Mouse (Mus musculus) neural tube, embryonic 14.5 days (tissue): Measurements from ENCODE around the gene Rasgrp4. TPM values are rescaled to one million over a fixed set of nuclear protein-coding genes. Genes with fewer than 3 reads are reported as not detected.

Experiments
- ATAC-seq: fragments of 200-750 bp; cut with Nextera tagmentation; 2 replicates; pipeline ENCODE4 v1.8.0; 2017; ENCODE audit warnings: low read depth, mild to moderate bottlenecking, moderate TSS enrichment, moderate library complexity
- H3K27ac ChIP-seq: fragments of 300-500 bp; sonication (generic); 2 replicates; pipeline ENCODE4 v1.5.1; 2014; ENCODE audit warnings: low read depth, mild to moderate bottlenecking, control low read depth, low read length, moderate library complexity, mixed read lengths
- H3K27me3 ChIP-seq: fragments of 300-500 bp; sonication (generic); 2 replicates; pipeline ENCODE4 v1.6.1; 2014; ENCODE audit warnings: low read length; ENCODE audit not compliant: control insufficient read depth, insufficient read depth
- H3K36me3 ChIP-seq: fragments of 300-500 bp; sonication (generic); 2 replicates; pipeline ENCODE4 v1.6.1; 2014; ENCODE audit warnings: low read length, mixed read lengths; ENCODE audit not compliant: control insufficient read depth, insufficient read depth
- H3K4me1 ChIP-seq: fragments of 300-500 bp; sonication (generic); 2 replicates; pipeline ENCODE4 v1.6.1; 2014; ENCODE audit warnings: low read length; ENCODE audit not compliant: control insufficient read depth, insufficient read depth
- H3K4me2 ChIP-seq: fragments of 300-500 bp; sonication (generic); 2 replicates; pipeline ENCODE4 v1.6.1; 2014; ENCODE audit warnings: mild to moderate bottlenecking, low read depth, low read length, control low read depth
- H3K4me3 ChIP-seq: fragments of 300-500 bp; sonication (generic); 2 replicates; pipeline ENCODE4 v1.5.1; 2014; ENCODE audit warnings: low read depth, low read length, control low read depth, mixed read lengths
- H3K9ac ChIP-seq: fragments of 300-500 bp; sonication (generic); replicated peaks from 2 replicates; pipeline ENCODE4 v1.6.1; 2014; ENCODE audit warnings: low read depth, mild to moderate bottlenecking, control low read depth, low read length, mixed read lengths
- H3K9me3 ChIP-seq: fragments of 300-500 bp; sonication (generic); 2 replicates; pipeline ENCODE4 v1.6.1; 2016; ENCODE audit warnings: low read length; ENCODE audit not compliant: control insufficient read depth
- WGBS: fragments of 180-500 bp; shearing (Covaris S2); extraction: QIAGEN DNeasy Blood & Tissue Kit; methylation state at CpG from one replicate; pipeline ENCODE4 v1.1.7; 2014; 5-methylcytosine and 5-hydroxymethylcytosine counted together
- polyA plus RNA-seq: library from polyadenylated mRNA; unstranded; fragments of >200 nt; fragmentation: Nextera tagmentation; extraction: Ambion mirVana; gene quantifications from 2 replicates; pipeline ENCODE4 v1.2.1, GENCODE M21; 2014

Rasgrp4 gene
- polyA plus RNA-seq, 1 experiment from 2014 or later = 0.51 TPM

GRCm38 (mm10) chr7:29141416-29141815 is 6.8 kb downstream of the Rasgrp4 start:
- Histone ChIP-seq H3K4me2 (no peak overlapping the region), H3K4me1 (no peaks in the 10 kb centered on the region), H3K9me3 (no peaks in the 10 kb centered on the region), H3K27me3 (no peaks in the 10 kb centered on the region), H3K9ac (no peak overlapping the region), H3K27ac (no peak overlapping the region), H3K36me3 (no peaks in the 10 kb centered on the region), H3K4me3 (no peak overlapping the region)
- ATAC-seq = no peak
- 86% methylated on average over 8 of the region's 8 CpGs for WGBS

GRCm38 (mm10) chr7:29144006-29144405 is 9.4 kb downstream of the Rasgrp4 start:
- Histone ChIP-seq H3K36me3 (no peaks in the 10 kb centered on the region), H3K4me1 (no peaks in the 10 kb centered on the region), H3K9ac (no peak overlapping the region), H3K27ac (no peak overlapping the region), H3K27me3 (no peaks in the 10 kb centered on the region), H3K4me2 (no peak overlapping the region), H3K4me3 (no peak overlapping the region), H3K9me3 (no peaks in the 10 kb centered on the region)
- 96% methylated on average over 4 of the region's 4 CpGs for WGBS
- no peak for ATAC-seq

- H3K4me2 ChIP-seq = no peak overlapping the region
Measured at GRCm38 (mm10) chr7:29146625-29147367, 12.1 kb downstream of the Rasgrp4 start.

GRCm38 (mm10) chr7:29148771-29149170 is 14.1 kb downstream of the Rasgrp4 start:
- no peaks in the 10 kb centered on the region for H3K36me3 ChIP-seq
- H3K27me3 ChIP-seq = no peaks in the 10 kb centered on the region
- no peaks in the 10 kb centered on the region for H3K4me1 ChIP-seq
- H3K9ac ChIP-seq = no peak overlapping the region
- WGBS = 94% methylated on average over 15 of the region's 15 CpGs
- H3K4me2 ChIP-seq = no peak overlapping the region
- no peak overlapping the region for H3K4me3 ChIP-seq
- no peaks in the 10 kb centered on the region for H3K9me3 ChIP-seq
- no peak for ATAC-seq
- no peak overlapping the region for H3K27ac ChIP-seq

More at GRCm38 (mm10) chr7:29146625-29147367, 12.1 kb downstream of the Rasgrp4 start:
- H3K27me3 ChIP-seq = no peaks in the 10 kb centered on the region
- no peaks in the 10 kb centered on the region for H3K36me3 ChIP-seq
- no peaks in the 10 kb centered on the region for H3K4me1 ChIP-seq
- ATAC-seq = no peak
- no peaks in the 10 kb centered on the region for H3K9me3 ChIP-seq
- H3K9ac ChIP-seq = no peak overlapping the region
- no peak overlapping the region for H3K27ac ChIP-seq
- H3K4me3 ChIP-seq = no peak overlapping the region
- WGBS = 91% methylated on average over 7 of the region's 7 CpGs

GRCm38 (mm10) chr7:29151486-29151885 is 16.8 kb downstream of the Rasgrp4 start:
- WGBS = 69% methylated on average over 10 of the region's 10 CpGs
- Histone ChIP-seq H3K36me3 (no peaks in the 10 kb centered on the region), H3K27me3 (no peaks in the 10 kb centered on the region), H3K27ac (no peak overlapping the region), H3K4me3 (no peak overlapping the region), H3K4me1 (0 out of 2 replicates have a peak, but pooled peaks cover 4% of the 10 kb centered on the region), H3K9ac (no peak overlapping the region), H3K4me2 (no peak overlapping the region), H3K9me3 (no peaks in the 10 kb centered on the region)
- no peak for ATAC-seq

- H3K36me3 ChIP-seq = no peaks in the 10 kb centered on the region
- no peak overlapping the region for H3K4me3 ChIP-seq
- 0 out of 2 replicates have a peak, but pooled peaks cover 4% of the 10 kb centered on the region for H3K4me1 ChIP-seq
- H3K4me2 ChIP-seq = no peak overlapping the region
- ATAC-seq = no peak
- H3K9ac ChIP-seq = no peak overlapping the region
- no peaks in the 10 kb centered on the region for H3K9me3 ChIP-seq
- H3K27me3 ChIP-seq = peaks cover 4% of the 10 kb centered on the region; the same call in 1 of the 2 replicates
- no peak overlapping the region for H3K27ac ChIP-seq
- 97% methylated on average over 14 of the region's 14 CpGs for WGBS
Measured at GRCm38 (mm10) chr7:29154018-29154720, 19.5 kb downstream of the Rasgrp4 start.

- Histone ChIP-seq H3K4me2 (peak overlapping the region; percentile 56), H3K36me3 (no peaks in the 10 kb centered on the region), H3K4me1 (0 out of 2 replicates have a peak, but pooled peaks cover 4% of the 10 kb centered on the region), H3K27ac (peak overlapping the region; percentile 76), H3K4me3 (peak overlapping the region; percentile 57), H3K9me3 (no peaks in the 10 kb centered on the region), H3K9ac (peak overlapping the region; percentile 74), H3K27me3 (peaks cover 4% of the 10 kb centered on the region; the same call in 1 of the 2 replicates)
- WGBS = 7% methylated on average over 37 of the region's 37 CpGs
- ATAC-seq = peak; percentile 91
Measured at GRCm38 (mm10) chr7:29155196-29155837, 20.7 kb downstream of the Rasgrp4 start.

- Histone ChIP-seq H3K4me3 (peak within 1 kb of the TSS; percentile 57), H3K27ac (peak within 1 kb of the TSS; percentile 76), H3K4me1 (0 out of 2 replicates have a peak, but pooled peaks cover 4% of the 10 kb centered on the region), H3K27me3 (peaks cover 4% of the 10 kb centered on the region; the same call in 1 of the 2 replicates), H3K4me2 (peak within 1 kb of the TSS; percentile 56), H3K36me3 (no peaks in the 10 kb centered on the region), H3K9me3 (no peaks in the 10 kb centered on the region), H3K9ac (peak within 1 kb of the TSS; percentile 74)
- WGBS = 4% methylated on average over 67 of the region's 68 CpGs
- ATAC-seq = peak; percentile 84
Measured at GRCm38 (mm10) chr7:29155838-29156782, 21.5 kb downstream of the Rasgrp4 start, which contains the start of gene Fam98c. TSS of gene Fam98c (minus strand) at chr7:29156234.
